Mouse (Mus musculus): ENCODE measurements around the gene Itgad.

DNA sequence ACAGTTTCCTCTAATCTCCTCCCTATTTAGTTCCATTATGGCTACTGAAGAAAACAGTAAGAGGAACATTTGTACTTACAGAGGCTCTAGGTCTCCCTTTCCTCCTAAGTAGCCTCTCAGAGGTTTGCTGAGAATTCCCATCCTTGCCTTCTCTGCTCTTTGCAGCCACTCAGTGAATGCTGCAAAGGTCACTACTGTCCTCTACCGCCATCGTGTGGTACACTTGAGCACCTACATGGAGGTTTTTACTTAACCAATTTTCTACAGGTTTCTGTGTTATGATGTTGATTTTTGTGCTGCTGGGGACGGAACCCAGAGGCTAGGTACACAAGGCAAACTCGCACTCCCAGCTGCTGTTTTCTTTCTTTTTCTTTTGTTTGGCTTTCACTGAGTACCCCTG, 54.0 kb downstream of the Itgad start:
- TF ChIP-seq POLR2A (IDR thresholded peaks at IDR 0.05; ENCODE audit: borderline replicate concordance, extremely low read depth, low read depth, low read length) = no peak
- TF ChIP-seq CTCF (IDR thresholded peaks at IDR 0.05; ENCODE audit: insufficient read depth, low read length) = peak; percentile 68
